Mouse (Mus musculus) telencephalon, adult 2 months (tissue): ENCODE results near the gene Als2cr12.
"Not testable (repeated sequence)": the region's sequence is repeated elsewhere in the genome, so short reads cannot be mapped to it uniquely, and the experiment has no call there.

Source experiments
- DNase-seq: peaks from one replicate; pipeline ENCODE4 v3.0.0-alpha.2; 2011; ENCODE audit warnings: low read depth, low spot score

The Als2cr12 gene

GRCm38 (mm10) chr1:58690006-58690744, 5.6 kb downstream of the Als2cr12 start:
- no peak for DNase-seq

- DNase-seq: no peak
Measured at GRCm38 (mm10) chr1:58689426-58689825, 6.4 kb downstream of the Als2cr12 start.

GRCm38 (mm10) chr1:58678412-58678811, 17.4 kb downstream of the Als2cr12 start:
- DNase-seq: not testable (repeated sequence)

GRCm38 (mm10) chr1:58677575-58677974, 18.2 kb downstream of the Als2cr12 start:
- DNase-seq: no peak

- DNase-seq: no peak
Measured at GRCm38 (mm10) chr1:58675011-58675410, 20.8 kb downstream of the Als2cr12 start.

GRCm38 (mm10) chr1:58672116-58672515, 23.7 kb downstream of the Als2cr12 start:
- DNase-seq: no peak

- DNase-seq: not testable (repeated sequence)
Measured at GRCm38 (mm10) chr1:58669635-58670034, 26.2 kb downstream of the Als2cr12 start.

GRCm38 (mm10) chr1:58668191-58668590, 27.6 kb downstream of the Als2cr12 start:
- DNase-seq: no peak

GRCm38 (mm10) chr1:58663365-58663764, 32.4 kb downstream of the Als2cr12 start:
- not testable (repeated sequence) for DNase-seq

GRCm38 (mm10) chr1:58662671-58663070, 33.1 kb downstream of the Als2cr12 start:
- DNase-seq: not testable (repeated sequence)

GRCm38 (mm10) chr1:58652480-58653403, 43.0 kb downstream of the Als2cr12 start:
- peak; percentile 9 for DNase-seq

GRCm38 (mm10) chr1:58651571-58652456, 44.0 kb downstream of the Als2cr12 start:
- not testable (repeated sequence) for DNase-seq

- not testable (repeated sequence) for DNase-seq
Measured at GRCm38 (mm10) chr1:58628847-58629246, 66.9 kb downstream of the Als2cr12 start.

- peak; percentile 48 for DNase-seq
Measured at GRCm38 (mm10) chr1:58621996-58622748, 73.6 kb downstream of the Als2cr12 start.

GRCm38 (mm10) chr1:58621251-58621650, 74.5 kb downstream of the Als2cr12 start:
- DNase-seq: no peak

GRCm38 (mm10) chr1:58618766-58619165, 77.0 kb downstream of the Als2cr12 start:
- no peak for DNase-seq

GRCm38 (mm10) chr1:58617978-58618668, 77.7 kb downstream of the Als2cr12 start:
- no peak for DNase-seq

GRCm38 (mm10) chr1:58617076-58617475, 78.7 kb downstream of the Als2cr12 start:
- DNase-seq: peak; percentile 39

GRCm38 (mm10) chr1:58616176-58616575, 79.6 kb downstream of the Als2cr12 start:
- no peak for DNase-seq

- DNase-seq: no peak
Measured at GRCm38 (mm10) chr1:58615146-58615545, 80.6 kb downstream of the Als2cr12 start.
